Mouse (Mus musculus) brown adipose tissue, adult 24 weeks (tissue): ENCODE measurements around the gene Magi1. TPM values are rescaled to one million over a fixed set of nuclear protein-coding genes. Genes with fewer than 3 reads are reported as not detected.

Experiments
- H3K27ac ChIP-seq: fragments of 200-500 bp; replicated peaks from 2 replicates; pipeline ENCODE4 v1.5.1; 2012; ENCODE audit warnings: low read depth, mild to moderate bottlenecking, low read length
- H3K4me1 ChIP-seq: fragments of 200-500 bp; 2 replicates; pipeline ENCODE4 v1.6.1; 2012; ENCODE audit warnings: low read length, mixed read lengths; ENCODE audit not compliant: control insufficient read depth, insufficient read depth, insufficient read length
- H3K4me3 ChIP-seq: fragments of 200-500 bp; 2 replicates; pipeline ENCODE4 v1.5.1; 2012; ENCODE audit warnings: low read depth, mild to moderate bottlenecking, low read length, moderate library complexity; ENCODE audit not compliant: insufficient read depth
- polyA plus RNA-seq: library from polyadenylated mRNA; stranded (reverse); fragments of >200 nt; gene quantifications from 2 replicates; pipeline ENCODE4 v1.2.4, GENCODE M21; 2012; ENCODE audit not compliant: missing spikeins, insufficient read depth, insufficient read length

Gene Magi1
- polyA plus RNA-seq, 1 experiment: 4.5 TPM

DNA sequence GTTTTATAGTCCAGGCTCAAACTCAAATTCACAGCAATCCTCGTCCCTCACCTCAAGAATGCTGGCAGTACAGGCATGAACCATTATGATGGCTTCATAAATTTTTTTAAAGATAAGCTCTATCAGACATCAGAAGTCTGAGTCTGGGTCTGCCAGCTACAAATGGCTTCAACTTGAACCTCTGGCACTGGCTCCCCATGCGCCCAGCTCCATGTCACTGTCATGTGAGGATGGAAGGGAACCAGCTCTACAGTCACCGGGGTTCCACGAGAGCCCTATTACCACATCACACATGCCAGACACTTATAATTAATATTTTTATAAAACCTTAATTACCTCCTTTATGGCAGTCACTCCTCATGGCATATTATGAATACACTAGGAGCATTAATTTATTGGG lies 51.9 kb downstream of the Magi1 start:
- H3K4me3 ChIP-seq: no peak overlapping the region
- no peak overlapping the region for H3K27ac ChIP-seq
- H3K4me1 ChIP-seq: peaks cover 18% of the 10 kb centered on the region

DNA sequence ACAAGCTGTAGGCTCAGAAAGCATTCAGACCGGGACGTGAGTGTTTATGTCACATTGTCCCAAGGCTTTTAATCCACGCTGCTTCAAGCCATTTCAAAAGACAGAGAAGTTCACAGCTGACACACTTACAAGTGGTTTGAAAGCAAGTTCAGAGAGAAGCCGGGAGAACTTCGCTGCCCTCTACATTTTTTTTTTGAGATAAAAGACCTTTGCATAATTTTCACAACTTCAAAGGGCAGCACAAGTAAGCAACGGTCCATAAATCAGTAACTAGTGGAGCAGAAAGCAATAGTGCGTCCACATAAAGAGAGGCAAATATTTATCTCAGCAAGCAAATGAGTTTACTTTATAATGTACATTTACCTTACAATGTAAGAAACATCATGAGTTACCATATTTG lies 52.4 kb downstream of the Magi1 start:
- no peak overlapping the region for H3K27ac ChIP-seq
- peaks cover 15% of the 10 kb centered on the region for H3K4me1 ChIP-seq

DNA sequence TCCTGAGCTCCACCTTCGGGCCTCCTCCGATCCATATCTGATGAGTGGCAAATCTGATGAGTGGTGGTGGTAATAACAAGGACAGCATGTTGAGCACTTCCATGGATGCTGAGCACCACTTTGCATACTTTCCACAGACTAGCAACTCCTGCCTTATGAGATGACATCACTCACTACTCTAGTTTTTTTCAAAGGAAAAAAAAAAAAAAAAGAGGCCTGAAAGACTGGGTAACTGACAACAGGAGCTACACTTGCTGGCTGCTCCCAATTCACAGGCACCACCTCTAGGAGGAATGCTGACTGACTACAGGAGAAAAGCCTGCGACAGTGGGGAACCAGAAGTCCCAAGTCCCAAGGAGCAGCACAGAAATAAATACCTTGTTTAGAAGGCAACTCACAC lies 52.8 kb downstream of the Magi1 start:
- H3K4me3 ChIP-seq: no peak overlapping the region
- no peak overlapping the region for H3K27ac ChIP-seq
- peaks cover 15% of the 10 kb centered on the region for H3K4me1 ChIP-seq

More for the DNA sequence above, 52.4 kb downstream of the Magi1 start:
- H3K4me3 ChIP-seq: no peak overlapping the region

DNA sequence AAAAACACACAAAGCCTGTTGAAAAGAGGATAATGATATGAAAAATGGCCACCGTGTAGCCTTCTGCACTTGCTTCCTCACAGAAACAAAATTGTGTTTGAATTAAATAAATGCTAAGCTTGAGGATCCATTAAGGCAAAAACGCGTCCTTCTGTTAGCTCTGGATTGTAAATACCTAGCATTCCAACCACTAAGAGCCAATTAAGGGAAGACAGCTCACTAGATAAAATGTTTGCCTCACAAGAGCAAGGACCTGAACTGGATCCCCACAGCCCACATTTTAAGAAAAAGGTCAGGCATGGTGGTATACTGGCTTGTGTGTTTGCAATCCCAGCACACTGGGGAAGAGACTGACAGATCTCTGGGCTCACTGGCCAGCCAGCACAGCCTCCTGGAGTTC lies 53.6 kb downstream of the Magi1 start:
- Histone ChIP-seq H3K4me1 (peaks cover 17% of the 10 kb centered on the region), H3K27ac (no peak overlapping the region), H3K4me3 (no peak overlapping the region)

DNA sequence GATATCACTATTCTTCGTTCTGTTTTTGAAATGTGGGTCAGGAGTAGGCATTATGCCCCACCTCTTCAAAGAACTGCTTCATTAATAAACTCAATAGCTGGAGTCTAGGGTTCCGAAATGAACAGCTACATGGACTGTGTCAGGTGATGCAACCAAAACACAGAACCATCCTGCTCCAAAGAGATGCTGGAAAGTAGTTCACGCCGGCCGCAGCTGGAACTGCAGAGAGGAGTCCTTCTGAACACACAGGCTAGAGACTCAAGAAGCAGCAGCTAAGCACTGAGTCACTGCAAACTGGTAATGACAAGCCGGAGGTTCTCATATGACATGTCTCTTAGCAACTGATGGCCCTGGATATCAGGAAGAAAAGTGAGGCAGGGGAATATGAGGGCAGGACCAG lies 57.5 kb downstream of the Magi1 start:
- H3K4me3 ChIP-seq: no peak overlapping the region
- H3K27ac ChIP-seq: peak overlapping the region; percentile 28; the same call in 1 of the 2 replicates
- H3K4me1 ChIP-seq: peaks cover 24% of the 10 kb centered on the region

DNA sequence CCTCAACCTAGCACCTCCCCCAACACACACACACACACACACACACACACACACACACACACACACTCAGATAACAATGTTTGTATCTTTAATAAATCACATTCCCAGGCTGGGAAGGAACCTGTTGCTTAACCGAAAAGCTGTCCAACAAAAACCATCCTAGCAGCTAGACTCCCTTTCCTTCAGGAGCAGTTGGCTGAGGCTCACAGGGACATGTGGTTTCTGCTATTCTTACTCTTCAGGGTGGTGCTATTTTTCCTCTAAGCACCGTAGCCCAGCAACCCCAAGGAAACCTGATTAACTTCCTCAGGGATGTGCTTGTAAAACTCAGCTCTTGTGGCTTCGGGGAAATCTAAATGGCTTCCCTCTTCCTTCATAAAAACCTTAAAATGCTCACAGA lies 57.9 kb downstream of the Magi1 start:
- H3K4me3 ChIP-seq: no peak overlapping the region
- H3K27ac ChIP-seq: peak overlapping the region; percentile 19; the same call in 1 of the 2 replicates
- H3K4me1 ChIP-seq: peaks cover 24% of the 10 kb centered on the region

DNA sequence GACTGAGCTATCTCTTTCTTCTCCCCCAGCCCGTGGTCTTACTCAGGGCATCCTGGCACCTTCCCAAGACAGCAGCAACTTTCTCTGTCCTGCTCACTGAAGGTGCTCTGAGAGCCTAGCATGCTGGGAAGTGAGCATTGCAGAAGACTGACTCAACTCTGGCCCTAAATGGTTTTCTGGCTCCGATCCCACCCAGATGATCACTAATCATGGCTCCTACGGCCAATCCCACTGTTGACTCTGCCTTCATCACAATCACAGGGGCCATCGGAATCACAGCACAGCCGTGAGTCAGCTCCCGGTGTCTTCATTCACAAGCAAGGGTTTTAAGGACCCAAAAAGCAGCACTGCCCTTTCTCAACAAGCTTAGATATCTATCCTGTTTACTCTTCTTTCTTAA lies 58.6 kb downstream of the Magi1 start:
- H3K4me3 ChIP-seq: no peak overlapping the region
- no peak overlapping the region for H3K27ac ChIP-seq
- peaks cover 27% of the 10 kb centered on the region for H3K4me1 ChIP-seq

DNA sequence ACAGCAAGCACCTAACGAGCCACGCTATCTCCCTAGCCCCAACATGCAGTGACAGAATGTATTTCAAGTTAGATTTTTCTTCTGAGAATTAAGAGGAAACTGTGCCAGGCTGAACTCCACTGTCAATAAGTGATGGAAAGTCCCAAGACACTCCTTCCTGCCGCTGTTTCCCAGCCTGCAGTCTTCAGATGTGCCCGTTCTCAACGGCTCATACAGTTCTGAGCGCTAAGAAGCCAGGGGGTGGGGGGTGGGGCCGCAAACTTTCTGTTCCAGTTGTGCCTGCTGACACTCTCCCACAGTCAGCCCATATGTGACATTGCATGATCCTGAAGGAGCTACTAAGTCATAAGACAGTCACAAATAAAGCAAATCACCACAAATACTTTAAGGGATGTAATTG lies 61.5 kb downstream of the Magi1 start:
- H3K4me1 ChIP-seq: peaks cover 32% of the 10 kb centered on the region
- H3K4me3 ChIP-seq: no peak overlapping the region
- no peak overlapping the region for H3K27ac ChIP-seq

DNA sequence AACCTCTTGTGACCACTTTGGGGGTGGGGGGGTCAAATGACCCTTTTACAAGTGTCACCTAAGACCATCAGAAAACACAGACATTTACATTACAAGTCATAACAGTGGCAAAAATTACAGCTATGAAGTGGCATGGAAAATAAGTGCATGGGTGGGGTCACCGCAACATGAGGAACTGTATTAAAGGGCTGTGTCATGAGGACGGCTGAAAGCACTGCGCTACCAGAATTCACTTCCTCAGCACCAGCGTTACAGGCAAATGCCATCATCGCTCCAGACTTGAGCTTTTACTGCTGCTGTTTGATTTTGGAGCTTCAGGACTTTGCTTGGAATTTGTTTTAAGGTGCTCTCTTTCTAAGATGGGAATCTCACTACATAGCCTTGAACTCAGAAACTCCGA lies 62.0 kb downstream of the Magi1 start:
- no peak overlapping the region for H3K27ac ChIP-seq
- H3K4me1 ChIP-seq: peaks cover 29% of the 10 kb centered on the region
- no peak overlapping the region for H3K4me3 ChIP-seq

DNA sequence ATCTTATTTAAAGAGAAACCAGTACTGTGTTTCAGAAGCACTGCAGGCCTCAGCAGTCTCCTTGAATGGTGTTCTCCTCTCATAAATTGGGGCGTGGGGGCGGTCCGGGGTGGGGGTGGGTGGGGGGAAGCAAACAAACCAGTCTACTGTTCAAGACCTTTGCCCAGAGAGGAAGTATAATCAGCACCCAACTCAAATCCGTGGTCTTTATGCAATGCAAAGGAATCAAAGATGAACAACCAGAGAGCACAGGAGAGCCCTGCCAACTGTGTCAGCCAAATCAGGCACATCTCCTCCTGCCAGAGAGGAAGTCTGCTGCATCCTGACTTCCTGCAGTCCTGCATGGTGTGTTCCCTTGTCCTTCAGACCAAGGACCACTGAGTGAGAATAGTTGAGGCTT lies 65.6 kb downstream of the Magi1 start:
- Histone ChIP-seq H3K4me1 (peaks cover 24% of the 10 kb centered on the region), H3K4me3 (no peak overlapping the region), H3K27ac (no peak overlapping the region)

DNA sequence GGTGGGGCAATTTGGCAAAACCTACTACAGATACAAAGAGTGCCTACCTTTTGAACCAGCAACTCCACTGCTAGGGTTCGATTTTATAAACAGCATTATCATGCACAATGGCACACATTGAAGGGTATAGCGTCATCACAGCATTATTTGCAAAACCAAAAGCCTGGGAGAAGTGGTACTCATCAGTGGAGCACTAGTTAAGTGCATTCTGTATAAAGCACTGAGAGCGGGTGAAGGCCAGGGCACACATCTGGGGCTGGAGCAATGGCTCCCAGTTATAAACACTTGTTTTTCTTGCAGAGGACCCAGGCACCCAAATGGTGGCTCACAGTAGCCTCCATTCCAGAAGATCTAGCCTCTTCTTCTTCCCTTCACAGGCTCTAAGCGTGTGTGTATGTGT lies 67.9 kb downstream of the Magi1 start:
- no peak overlapping the region for H3K4me3 ChIP-seq
- no peak overlapping the region for H3K27ac ChIP-seq
- H3K4me1 ChIP-seq: peaks cover 23% of the 10 kb centered on the region

DNA sequence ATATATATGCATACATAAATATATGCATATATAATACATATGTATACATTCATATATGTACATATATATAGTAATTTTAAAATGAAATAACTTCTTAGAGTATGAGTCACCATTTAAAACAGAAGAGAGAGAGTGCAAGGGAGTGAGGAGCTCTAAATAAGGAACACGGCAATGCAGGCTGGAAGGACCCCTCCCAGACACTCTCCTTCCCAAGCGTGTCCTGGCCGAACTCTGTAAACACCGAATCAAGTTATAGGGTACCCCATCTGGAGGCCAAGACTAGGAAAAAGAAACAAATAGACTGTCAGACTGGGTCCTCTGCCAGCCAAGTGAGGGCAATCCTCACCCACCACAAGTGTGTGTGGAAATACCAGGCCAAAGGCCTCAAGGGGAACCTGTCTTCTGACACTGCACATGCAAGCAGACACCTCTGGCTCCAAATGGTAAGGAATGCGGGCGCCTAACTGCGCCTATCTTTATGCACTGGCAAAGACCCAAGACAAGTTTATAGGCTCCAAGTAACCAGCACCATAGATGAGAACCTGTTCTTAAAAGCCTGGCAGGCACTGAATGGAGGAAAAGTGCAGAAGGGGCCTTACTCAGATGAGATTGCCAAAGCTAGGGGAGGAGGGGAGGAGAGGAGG lies 68.7 kb downstream of the Magi1 start:
- Histone ChIP-seq H3K27ac (no peak overlapping the region), H3K4me3 (no peak overlapping the region), H3K4me1 (peaks cover 20% of the 10 kb centered on the region)

DNA sequence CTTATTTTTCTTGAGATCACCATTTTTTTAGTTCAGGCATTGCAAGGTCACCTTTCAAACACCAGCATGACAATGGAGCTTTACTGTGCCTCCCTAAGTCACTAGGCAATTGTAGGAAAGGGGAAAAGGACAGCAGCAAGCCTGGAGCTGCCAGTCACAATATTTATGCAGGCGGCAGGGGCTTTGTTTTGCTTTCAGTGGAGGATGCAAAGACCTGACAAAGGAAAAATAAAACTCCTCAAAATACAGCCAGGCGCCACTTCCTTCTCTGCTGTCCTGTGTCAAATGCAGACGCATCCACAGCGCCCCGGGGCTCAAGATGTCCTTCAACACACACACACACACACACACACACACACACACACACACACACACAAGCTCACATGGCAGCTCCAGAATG lies 77.8 kb downstream of the Magi1 start:
- no peak overlapping the region for H3K4me3 ChIP-seq
- H3K4me1 ChIP-seq: peaks cover 17% of the 10 kb centered on the region; the same call in 1 of the 2 replicates
- no peak overlapping the region for H3K27ac ChIP-seq

DNA sequence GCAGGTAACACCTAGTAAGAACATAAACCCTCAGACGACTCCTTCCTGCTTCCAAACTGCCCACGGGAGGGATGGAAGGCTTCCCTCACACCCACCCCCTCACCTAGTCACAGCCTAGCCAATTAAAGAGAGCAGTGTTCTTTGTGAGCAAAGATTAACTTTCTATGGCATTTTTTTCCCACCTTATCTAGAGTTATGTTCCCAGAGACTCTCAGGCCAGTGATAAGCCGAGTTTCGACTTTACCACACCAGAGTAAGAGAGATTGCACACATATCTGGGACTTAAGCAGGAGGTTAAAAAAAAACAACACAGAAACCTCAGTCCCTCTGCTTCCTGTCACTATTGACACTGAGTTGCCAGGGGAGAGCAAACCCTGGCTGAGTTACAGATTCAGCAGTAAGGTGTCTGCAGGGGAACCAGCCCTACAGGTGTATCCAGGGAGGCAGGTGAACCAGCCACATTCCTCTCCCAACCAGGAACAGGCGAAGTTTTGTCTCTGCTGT lies 80.0 kb downstream of the Magi1 start:
- Histone ChIP-seq H3K4me3 (no peak overlapping the region), H3K27ac (no peak overlapping the region), H3K4me1 (peaks cover 14% of the 10 kb centered on the region; the same call in 1 of the 2 replicates)

DNA sequence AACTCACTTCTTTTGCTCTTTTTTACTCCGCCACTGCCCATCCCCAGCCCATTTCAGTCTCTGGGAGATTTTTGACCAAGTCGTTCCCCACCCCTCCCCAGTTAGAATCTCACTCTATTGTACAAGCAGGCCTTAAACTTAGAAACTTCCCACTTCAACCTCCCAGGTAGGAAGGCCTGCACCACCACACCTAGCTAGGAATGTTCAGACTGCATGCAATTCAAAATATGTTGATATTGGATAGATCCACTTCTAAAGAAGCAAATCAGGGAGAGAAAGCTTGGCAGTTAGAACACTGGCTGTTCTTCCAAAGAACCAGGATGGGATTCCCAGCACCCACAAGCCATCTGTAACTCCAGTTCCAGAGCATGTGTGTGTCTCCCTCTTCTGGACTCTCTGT lies 81.8 kb downstream of the Magi1 start:
- peaks cover 11% of the 10 kb centered on the region for H3K4me1 ChIP-seq
- no peak overlapping the region for H3K4me3 ChIP-seq
- no peak overlapping the region for H3K27ac ChIP-seq

DNA sequence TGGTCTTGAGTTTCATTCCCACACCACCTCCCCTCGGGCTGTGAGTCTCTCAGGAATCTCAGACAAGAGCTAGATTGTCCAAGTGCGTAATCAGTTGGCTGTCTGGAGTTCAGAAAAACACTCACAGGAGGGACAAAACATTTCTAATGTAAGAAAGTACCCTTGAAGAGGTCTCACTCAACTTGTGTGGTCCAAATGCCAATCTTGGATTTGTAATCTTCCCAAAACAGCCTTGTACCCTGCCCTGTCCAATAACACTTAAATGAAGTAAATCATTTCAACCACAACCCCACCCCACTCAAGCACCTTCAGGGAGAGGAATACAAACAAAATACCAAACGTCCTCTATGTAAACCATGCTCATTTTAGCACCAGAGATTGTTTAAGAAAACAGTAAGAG lies 82.8 kb downstream of the Magi1 start:
- Histone ChIP-seq H3K4me1 (peaks cover 8% of the 10 kb centered on the region), H3K27ac (no peak overlapping the region), H3K4me3 (no peak overlapping the region)
